Mouse (Mus musculus): ENCODE measurements around the gene Sipa1l3.

The Sipa1l3 gene

DNA sequence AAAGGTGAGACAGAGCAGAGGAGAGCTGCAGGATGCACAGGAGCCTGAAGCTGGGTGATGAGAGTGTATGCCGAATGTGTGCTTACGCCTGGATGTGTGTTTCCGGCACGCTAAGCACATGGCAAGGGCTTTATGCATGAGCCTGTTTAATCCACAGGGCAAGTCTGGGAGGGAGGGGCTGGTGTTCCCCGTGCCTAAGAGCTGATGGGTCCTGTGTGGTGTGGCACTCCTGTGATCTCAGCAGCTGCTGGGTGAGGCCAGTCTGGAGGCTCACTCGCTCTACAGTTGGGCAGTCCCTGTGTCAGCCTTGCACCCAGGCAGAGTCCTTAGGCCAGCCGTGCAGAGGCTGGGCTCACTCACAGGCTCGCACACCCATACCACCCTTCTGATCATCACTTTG lies 108.0 kb downstream of the Sipa1l3 start:
- no peak for DNase-seq

DNA sequence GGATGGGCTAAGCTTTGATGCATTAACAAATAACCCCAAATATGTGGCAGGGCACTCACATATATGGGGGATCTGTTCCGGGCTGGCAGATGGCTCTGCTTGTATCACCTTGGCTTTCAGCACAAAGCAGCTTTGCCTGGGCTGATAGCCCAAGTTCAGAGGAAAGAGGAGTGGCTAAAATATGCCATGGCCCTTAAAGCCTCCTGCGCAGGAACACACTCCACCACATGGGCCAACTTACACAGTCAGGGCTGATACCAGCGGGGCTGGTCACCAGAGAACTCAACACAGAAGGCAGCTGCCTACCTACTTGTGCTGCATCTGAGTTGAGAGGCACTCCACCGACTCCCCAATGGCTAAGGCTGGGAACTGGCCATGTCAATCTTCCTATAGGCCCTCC lies 111.6 kb downstream of the Sipa1l3 start:
- no peak for DNase-seq

DNA sequence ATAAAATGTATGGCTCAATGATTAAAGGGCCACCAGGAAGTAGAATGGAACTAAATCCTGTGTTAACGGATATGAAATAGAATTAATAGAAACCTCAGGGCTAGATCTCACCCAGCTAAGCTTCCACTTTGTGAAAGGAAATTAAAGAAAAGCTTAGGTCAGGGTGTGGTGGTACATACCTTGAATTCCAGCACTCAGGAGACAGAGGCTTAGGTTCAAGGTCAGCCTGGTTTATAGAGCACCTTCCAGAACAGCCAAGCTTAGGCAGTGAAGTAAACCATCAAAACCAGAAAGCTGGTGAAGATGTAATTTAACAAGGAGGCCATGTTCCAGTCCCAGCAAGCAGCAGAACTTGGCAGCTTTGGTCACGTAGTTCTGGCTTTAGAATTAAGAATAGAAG lies 114.3 kb downstream of the Sipa1l3 start:
- no peak for DNase-seq

DNA sequence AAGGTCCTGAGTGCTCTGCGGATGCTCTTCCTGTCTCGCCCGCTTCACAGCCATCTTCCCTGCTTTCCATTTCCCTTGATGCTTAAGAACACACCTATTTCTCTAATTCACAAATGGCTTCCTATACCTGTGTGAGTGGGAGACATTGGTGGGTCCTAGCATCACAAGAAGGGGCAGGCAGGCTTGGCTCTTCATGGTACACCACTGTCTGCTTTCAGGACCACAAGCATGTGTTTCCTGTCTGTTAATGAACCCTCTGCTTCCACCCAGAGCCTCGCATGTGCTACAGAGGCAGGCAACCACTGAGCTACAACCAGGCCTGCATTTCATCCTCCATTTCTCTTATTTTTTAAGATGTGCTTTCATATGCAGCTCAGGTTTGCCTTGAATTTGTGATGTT lies 116.4 kb downstream of the Sipa1l3 start:
- DNase-seq, result no peak

GRCm38 (mm10) chr7:29400451-29400850 lies 118.0 kb downstream of the Sipa1l3 start:
- no peak for DNase-seq

DNA sequence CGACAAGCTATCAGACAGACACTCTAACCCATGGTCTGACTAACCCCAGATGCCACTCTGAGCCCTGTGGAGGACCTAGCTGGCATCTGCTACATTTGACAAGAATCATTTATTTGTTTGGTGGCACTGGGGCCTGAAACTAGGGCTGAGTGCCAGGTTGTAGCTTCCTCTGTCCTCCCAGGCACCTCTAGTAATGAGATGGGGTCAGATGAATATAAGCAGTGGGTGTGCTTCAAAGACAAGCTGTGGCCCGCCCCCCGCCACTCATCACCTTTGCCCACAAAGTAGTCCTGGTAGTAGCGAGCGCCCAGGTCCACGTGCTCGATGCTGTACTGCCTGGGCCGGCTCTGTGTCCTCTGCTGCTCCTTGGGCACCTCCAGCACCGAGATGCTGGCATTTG lies 119.4 kb downstream of the Sipa1l3 start:
- DNase-seq, result no peak

GRCm38 (mm10) chr7:29397486-29397885 lies 121.0 kb downstream of the Sipa1l3 start:
- DNase-seq, result no peak

DNA sequence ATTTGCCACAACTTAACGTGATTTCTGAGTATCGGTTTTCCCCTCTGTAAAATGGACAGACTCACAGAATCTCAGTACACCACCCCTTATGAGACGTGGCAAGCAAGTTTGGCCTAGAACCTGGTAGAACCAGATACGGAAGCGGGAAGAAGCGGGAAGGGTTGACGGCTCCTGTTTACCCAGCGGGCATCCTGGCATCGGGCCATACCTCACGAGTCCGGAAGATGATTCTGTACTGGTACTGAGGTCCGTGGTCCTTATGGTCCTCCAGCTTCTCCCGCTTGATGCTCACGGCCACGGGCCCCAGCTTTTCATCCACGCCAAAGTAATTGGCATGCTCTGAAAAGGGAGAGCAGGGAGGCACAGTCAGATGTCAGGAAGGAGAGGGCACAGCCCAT lies 121.5 kb downstream of the Sipa1l3 start:
- no peak for DNase-seq

GRCm38 (mm10) chr7:29396216-29396942 lies 122.1 kb downstream of the Sipa1l3 start:
- DNase-seq, result no peak

DNA sequence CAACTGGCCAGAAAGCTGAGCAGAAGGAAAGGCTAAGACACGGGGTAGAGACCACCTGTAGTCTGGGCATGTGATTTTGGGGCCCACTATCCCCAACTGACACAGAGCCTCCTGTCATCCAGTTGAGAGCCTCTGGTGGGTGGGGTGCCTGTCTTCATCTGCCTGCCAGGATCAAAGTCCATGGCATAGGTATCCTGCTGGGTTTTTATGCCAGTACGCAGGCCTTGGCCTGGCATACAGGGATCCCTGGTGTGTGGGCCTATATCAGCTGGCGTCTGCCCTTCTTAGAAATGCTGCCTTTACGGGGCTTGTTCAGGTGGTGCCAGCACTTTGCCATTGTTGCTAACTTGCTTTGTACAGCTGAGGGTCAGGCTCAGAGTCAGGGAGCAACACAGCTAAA lies 123.3 kb downstream of the Sipa1l3 start:
- no peak for DNase-seq

DNA sequence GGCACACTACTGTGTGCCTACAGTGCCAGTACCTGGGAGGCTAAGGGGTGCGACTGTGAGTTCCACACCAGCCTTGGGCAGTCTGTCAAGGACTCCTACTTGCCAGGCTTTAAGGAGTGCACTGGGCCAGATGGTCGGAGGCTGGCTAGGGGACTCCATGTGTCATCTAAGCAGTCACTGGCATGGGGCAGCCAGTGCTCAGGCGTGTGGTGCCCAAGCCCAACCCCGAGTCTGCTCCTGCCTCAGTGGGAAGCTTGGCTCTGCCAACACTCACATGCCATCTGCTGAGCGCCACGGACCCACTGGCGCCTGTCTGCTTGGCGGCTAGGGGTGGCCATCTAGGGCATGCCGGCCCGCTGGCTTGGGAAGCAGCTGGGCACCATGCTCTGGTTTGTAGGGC lies 125.1 kb downstream of the Sipa1l3 start:
- no peak for DNase-seq

- DNase-seq, result no peak
Measured at GRCm38 (mm10) chr7:29392805-29393204, 125.6 kb downstream of the Sipa1l3 start.

DNA sequence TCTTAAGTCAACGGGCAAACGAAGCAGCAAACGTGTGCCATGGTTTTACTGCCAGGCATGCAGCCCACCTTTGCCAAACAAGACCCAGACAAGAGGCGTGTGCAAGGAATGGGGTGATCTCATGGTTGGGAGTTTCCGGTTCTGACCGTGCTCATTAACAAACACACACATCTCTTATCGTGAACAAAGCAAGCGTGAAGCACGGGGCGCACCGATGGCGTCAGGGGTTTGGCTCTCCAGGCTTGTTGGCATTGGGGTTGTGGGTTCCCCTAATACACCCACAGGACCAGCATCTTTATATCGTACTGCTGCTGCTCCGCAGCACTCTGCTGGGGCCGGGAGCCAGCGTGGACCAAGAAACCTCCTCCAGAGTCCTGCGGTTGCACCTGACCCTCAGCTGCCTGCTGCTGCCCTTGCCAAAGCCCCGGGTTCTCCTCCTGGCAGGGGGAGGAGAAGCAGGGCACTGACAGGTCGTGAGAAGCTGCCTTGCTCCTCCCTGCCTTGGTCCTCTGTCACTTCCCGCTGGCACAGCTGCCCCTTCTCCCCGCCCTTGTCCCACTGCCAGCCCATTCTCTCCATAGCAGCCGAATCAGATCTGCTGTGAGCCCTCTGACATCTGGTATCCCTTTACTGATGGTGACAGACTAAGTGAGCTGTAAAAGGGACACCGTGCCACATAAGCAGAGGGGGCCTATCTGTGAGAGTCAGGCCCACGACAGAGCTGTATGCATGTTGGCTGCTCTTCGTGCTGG lies 126.5 kb downstream of the Sipa1l3 start:
- DNase-seq, result no peak

GRCm38 (mm10) chr7:29391112-29391760 lies 127.2 kb downstream of the Sipa1l3 start:
- DNase-seq, result no peak

DNA sequence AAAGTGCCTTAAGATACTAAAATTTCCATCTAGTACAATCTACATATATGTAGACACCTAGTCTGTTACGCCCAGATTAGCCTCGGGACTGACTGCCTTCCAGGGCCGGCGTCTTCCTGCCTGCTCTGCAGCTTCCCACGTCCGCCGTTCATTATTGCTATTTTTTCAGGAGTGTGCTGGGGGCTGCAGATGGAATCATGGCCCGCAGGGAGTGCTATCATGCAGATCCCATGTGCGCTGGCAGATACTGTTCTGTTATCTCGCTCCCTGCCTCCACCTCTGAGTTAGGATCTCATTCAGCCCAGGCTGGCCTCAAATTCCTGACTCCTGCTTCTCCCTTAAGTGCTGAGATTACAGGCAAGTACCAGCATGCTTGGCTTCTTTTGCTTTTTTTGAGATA lies 128.2 kb downstream of the Sipa1l3 start:
- DNase-seq, result no peak

DNA sequence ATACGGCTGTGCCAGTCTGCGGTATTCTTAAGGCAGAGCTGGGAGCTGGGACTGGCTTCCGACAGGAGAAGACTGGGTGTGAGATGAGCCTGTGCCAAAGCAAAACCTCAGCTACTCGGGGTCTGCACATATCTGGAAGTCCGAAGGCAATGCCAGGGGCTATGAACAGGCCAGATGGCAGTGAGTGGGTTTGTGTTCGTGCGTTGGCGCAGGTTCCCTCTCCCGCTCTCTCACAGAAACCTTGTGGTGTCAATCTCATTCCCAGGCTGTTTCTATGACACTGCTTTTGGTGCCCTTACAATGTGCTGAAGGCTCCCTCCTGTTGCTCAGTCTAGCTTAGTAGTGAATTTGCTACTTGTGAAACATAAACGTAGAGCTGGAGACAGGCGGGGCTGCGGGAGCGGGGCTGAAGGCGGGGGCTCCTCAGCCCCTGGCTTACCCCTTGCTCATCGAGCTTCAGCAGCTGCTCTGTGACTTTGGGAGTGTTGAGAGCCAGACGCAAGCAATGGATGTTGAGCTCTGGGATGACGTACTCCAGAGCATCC lies 130.8 kb downstream of the Sipa1l3 start:
- DNase-seq, result no peak

GRCm38 (mm10) chr7:29386349-29386748 lies 132.1 kb downstream of the Sipa1l3 start:
- no peak for DNase-seq

GRCm38 (mm10) chr7:29385791-29386190 lies 132.7 kb downstream of the Sipa1l3 start:
- DNase-seq, result no peak

DNA sequence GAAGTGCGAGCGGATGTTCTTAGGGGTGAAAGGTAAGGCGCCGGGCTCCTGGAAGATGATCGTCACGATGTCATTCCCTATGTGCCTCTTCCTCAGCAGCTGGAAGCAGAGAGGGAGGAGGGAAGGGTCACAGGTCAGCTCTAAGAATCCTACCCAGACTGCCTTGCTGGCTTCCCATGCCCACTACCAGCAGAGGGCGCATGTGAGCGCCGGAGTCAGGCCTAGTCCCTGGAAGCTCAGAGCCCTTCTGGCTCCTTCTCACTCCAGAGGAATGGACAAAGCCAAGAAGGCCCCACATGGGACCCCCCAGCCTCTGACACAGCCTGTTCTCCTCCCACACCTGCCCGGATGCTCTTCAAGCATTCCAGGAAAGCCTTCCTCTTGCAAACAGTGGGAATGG lies 135.2 kb downstream of the Sipa1l3 start:
- peak; percentile 83 for DNase-seq

DNA sequence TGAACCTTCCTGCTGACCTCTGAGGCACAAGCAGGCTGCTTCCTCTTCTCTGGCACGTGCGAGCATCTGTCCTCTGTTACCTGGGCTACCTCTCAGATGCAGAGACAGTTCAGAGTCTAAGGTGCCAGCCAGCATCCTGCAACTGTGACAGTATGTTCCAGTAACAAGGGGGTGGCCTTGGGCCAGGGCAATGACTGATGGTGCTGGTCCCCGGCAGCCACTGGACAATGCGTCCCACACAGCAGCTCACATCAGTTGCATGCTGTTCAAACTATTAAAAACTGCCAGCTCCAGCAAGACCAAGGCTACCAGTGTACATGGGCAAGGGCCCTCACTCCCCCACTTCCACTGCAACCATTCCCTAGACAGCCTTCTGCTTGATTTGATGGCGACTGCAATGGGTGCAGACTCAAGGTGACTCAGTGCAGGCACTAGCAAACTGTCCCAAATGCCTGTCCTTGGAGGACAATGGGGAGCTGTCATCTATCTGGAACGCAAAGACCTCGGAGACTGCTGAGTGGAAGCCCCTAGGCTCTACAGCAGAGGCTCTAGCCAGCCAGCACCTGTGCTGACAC lies 136.9 kb downstream of the Sipa1l3 start:
- no peak for DNase-seq

GRCm38 (mm10) chr7:29374054-29374453 lies 144.4 kb downstream of the Sipa1l3 start:
- no peak for DNase-seq

- DNase-seq, result no peak
Measured at GRCm38 (mm10) chr7:29372123-29372522, 146.3 kb downstream of the Sipa1l3 start.

- DNase-seq, result no peak
Measured at GRCm38 (mm10) chr7:29370031-29370430, 148.4 kb downstream of the Sipa1l3 start.

DNA sequence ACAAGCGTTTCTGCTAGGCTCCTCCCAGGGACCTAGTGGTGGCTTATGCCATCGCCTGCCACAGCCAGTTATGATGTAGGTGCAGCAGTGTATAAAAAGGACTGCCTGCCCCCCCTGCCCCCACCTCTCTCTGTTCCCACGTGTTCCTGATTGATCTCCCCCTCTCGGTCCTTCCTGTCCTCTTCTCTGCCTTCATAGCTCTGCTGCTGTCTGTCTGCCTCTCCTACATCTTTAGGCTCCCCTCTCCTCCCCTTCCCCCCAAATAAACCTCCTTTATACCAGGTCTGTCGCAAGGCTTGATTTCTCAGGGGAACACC lies 150.5 kb downstream of the Sipa1l3 start:
- no peak for DNase-seq

Data from kidney, adult 9 months (tissue).